Mouse (Mus musculus) MN1 (cell line): ENCODE results near the gene Pgbd1.
A peak's percentile ranks its signal among the peaks of the same experiment; 100 is the strongest.
"Not testable (repeated sequence)": the region's sequence is repeated elsewhere in the genome, so short reads cannot be mapped to it uniquely, and the experiment has no call there.

Experiments
- DNase-seq: peaks from one replicate; pipeline ENCODE4 v3.0.0-alpha.2; 2016; ENCODE audit warnings: low spot score

Gene Pgbd1

DNA sequence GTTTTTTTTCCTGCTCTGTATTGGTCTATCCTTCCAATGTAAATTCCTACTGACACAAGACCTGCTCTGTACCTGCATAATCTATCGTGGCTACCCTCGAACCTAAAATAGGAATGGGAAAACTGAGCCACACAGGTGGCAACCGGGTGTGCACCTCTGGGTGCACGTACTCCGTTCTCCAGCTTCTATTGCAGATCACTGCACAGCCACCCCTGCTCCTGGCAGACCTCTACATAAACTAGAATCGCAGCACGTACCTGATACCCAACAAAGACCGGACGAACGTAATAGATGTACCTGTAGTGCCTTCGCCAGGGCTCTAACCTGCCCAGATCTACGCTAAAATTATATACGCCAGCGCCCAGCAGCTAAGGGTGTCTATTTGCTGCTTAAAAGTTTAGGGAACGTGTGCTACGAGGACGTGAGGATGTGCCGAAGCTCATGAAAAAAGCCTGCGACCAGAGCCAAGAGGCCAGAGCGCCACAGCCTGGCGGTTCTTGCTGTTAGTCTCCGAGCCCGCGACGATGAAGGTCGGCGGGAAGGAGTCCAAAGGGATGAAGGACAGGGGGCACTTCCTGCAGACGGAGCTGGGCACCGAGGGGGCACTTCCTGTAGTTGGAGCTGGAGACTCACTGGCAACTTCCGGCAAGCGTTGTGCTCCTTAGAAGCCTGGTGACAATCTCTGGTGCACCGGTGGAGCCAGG, at the start of gene Pgbd1:
Pgbd1 (minus strand) TSS at position 556 of the 704 bp plus-strand sequence.
- DNase-seq: peak; percentile 16

- DNase-seq: no peak
Measured at GRCm38 (mm10) chr13:21486881-21487280, 46.0 kb upstream of the Pgbd1 start.

- DNase-seq: peak; percentile 79
Measured at GRCm38 (mm10) chr13:21478759-21479670, 38.2 kb upstream of the Pgbd1 start, which contains the start of the genes Zkscan4 and Gm10065. Gene Zkscan4, plus strand, starts transcription at chr13:21478907. Gene Gm10065, minus strand, starts transcription at chr13:21479441.

DNA sequence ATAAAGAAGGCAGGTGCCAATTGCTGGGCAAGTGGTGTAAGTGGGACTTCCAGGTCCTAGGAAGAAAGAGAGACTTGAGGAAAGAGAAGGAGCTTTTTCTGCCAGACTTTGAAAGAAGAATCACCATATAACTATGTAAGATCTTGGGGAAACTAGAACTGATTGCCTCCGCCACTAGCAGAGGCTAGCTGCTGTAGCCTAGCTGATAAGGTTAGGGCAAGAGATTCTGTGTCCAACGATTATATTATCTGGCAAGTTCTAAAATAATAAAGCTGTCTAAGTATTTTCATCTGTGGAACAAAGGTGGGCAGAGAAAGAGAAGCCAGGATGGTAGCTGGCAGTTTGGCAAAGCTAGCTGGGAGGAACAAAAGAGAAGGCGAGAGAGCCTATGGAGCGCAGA, 31.6 kb upstream of the Pgbd1 start:
- DNase-seq: no peak

- DNase-seq: no peak
Measured at GRCm38 (mm10) chr13:21469097-21469496, 28.2 kb upstream of the Pgbd1 start.

- no peak for DNase-seq
Measured at GRCm38 (mm10) chr13:21468061-21469019, 27.5 kb upstream of the Pgbd1 start, which contains the start of gene Nkapl. Gene Nkapl, minus strand, starts transcription at chr13:21468509.

GRCm38 (mm10) chr13:21467336-21467735, 26.5 kb upstream of the Pgbd1 start:
- no peak for DNase-seq

- DNase-seq: not testable (repeated sequence)
Measured at GRCm38 (mm10) chr13:21462516-21462915, 21.7 kb upstream of the Pgbd1 start.

DNA sequence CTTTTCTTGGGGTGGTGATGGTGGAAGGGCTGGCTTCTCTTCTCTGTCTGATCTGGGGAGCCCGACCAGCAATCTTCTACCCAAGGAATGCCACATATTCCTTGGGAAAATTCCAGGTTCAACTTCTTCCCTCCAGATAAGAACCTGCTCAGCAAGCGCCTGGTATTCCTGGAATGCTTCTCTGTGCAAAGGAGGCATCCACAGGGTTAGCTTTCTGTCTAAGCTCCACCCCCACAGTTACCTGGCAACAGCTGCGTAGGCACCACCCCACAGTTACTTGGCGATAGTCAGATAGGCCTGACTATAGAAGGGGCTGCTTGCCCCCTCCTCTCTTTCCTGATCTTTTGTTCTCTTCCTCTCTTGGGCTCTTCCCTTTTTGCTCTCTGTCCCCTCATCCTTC, 15.5 kb upstream of the Pgbd1 start:
- DNase-seq: no peak

DNA sequence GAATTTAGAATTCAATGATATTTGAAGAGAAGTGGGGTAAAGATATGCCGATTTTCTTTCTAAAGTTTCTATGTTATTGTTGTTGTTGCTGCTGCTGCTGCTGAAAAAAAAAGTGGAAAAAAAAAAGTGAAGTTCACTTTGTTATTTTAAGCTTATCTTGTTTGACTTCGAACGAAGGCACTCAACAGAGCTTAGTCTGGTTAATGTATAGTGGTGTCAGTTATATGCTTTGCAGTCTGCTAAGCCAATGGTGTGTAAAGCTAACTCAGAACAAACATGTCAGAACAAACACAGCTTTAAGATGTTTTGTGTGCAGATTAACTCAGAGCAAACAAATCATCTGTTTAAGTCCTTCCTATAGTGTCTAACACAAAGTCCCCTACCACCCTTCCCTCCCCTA, 13.3 kb upstream of the Pgbd1 start:
- DNase-seq: no peak

DNA sequence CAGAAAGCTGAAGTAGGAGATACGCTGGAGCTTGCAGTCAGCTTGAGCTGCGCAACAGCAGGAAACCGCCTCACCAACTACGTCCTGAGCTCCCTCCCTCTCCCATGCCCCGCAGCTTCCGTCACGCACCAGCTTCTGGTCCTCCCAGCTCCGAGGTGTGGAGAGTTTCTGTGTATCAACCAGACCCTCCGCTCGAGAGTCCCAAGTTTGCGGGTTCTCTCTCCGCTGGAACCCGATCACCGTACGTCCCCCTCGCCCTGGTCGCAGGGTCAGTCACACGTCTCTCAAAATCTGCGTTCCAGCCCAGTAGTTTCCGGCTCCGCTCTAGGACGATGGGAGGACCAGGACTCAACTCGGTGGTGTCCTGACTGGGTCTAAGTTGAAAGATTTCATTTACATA, 12.6 kb upstream of the Pgbd1 start, which contains the start of gene Zscan26:
Zscan26 (minus strand) TSS at position 282 of the 400 bp plus-strand sequence.
- DNase-seq: peak; percentile 85

DNA sequence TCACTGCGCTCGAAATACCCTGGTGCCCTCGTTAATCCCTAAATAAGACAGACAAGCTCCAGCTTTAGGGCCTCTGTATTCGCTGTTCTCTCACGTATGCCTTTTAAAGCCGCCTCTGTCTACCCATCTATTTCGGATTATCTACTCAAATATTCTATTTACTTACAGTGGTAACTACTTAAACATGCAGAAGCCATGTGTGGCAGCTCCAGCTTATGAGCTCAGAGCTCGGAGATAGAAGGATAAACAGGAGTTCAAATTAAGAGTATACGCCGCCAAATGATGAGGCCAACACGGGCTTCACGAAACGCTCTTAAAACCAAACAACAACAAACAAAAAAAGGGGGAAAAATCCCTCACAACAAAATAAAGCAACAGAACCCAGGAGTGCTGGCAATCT, 12.2 kb upstream of the Pgbd1 start:
- DNase-seq: no peak

GRCm38 (mm10) chr13:21447856-21448614, 7.2 kb upstream of the Pgbd1 start:
- no peak for DNase-seq

DNA sequence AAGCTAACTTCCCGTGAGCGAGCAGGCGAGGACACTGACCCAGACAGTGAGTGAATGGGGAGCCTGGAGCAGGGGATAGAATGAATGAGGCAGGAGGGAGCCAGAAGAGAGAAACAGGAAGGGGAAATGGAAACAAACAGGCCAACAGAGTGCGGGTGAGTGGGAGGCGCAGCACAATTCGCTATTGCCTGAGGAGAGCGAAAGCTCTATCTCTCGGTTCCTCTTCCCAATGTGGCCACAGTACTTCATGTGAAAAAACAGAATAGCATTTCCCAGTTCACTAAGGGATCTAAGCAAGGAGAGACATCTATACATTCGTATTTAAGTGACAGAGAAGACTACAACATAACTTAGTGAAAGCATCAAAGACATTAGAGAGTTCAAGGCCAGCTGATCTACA, 5.9 kb upstream of the Pgbd1 start:
- DNase-seq: no peak

DNA sequence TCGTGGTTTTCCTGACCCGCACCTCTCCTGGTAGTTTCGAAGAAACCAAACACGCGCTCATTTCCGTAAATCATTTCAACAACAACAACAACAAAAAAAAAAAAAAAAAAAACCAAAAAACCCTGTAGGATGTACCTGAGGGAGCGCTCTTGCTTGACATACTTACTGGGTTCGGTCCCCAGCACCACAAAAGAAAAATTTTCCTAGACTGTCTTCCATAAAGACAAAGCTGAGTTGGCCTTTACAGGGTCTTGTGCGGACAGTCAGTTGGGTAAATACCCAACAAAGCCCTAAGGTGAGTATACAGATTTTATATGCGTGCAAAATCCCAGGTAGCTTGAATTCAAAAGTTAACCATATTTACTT, 332 bp upstream of the Pgbd1 start:
- no peak for DNase-seq

- DNase-seq: no peak
Measured at GRCm38 (mm10) chr13:21435476-21435875, 5.4 kb downstream of the Pgbd1 start.

DNA sequence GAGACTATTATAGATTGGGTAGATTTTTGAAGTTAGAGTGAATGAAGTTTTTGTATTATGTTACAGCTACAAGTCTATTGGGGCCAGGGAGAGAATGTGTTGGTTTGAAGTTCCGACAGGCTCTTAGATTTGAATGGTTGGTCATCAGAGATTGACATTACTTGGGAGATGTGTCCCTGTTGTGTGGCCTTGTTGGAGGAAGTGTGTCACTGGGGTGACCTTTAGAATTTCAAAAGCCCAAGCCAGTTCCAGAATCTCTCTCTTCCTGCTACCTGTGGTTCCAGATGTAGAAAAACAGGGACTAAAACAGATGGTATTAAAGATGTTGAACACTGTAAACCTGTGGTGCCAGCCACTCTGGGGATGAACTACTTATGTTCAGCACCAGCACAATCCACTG, 13.2 kb downstream of the Pgbd1 start:
- no peak for DNase-seq

- no peak for DNase-seq
Measured at GRCm38 (mm10) chr13:21423301-21423700, 17.6 kb downstream of the Pgbd1 start.

DNA sequence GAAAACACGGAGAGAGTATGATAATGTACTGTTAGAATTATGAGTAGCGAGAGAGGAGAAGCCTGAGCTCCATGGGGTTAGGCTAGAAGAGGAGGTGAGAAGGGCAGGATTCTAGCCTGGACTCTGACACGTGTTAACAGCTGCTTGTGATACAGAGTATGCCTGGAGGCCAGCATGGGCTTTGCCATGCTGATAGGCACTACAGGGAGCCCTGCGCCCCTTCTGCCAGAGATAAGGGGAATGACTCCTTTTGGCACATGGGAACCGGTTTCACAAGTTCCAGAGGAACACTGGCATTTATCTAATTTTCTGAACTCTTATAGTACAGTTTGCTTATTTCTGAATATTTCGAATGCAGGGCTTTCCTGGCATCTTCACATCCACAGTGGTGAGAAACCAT, 22.0 kb downstream of the Pgbd1 start:
- DNase-seq: no peak

- peak; percentile 15 for DNase-seq
Measured at GRCm38 (mm10) chr13:21417298-21418010, 23.4 kb downstream of the Pgbd1 start.
